Mouse (Mus musculus): ENCODE results near the gene Tfr2. TPM values are rescaled to one million over a fixed set of nuclear protein-coding genes. Genes with fewer than 3 reads are reported as not detected.

Gene Tfr2
- polyA plus RNA-seq, 1 experiment from 2014 or later: 0.35 TPM

- H3K4me2 ChIP-seq: no peak overlapping the region
- no peaks in the 10 kb centered on the region for H3K27me3 ChIP-seq
- no peak for ATAC-seq (ENCODE audit: insufficient number of reproducible peaks, insufficient read depth, low FRiP score, low TSS enrichment, low read depth)
- no peak overlapping the region for H3K4me3 ChIP-seq
- no peaks in the 10 kb centered on the region for H3K9me3 ChIP-seq
- H3K4me1 ChIP-seq: peaks cover 15% of the 10 kb centered on the region
- no peak overlapping the region for H3K9ac ChIP-seq
- H3K36me3 ChIP-seq: peaks cover 17% of the 10 kb centered on the region
- WGBS: 81% methylated on average over 7 of the region's 7 CpGs
- no peak overlapping the region for H3K27ac ChIP-seq
Measured at GRCm38 (mm10) chr5:137595921-137596320, 26.3 kb downstream of the Tfr2 start.

- peaks cover 17% of the 10 kb centered on the region for H3K36me3 ChIP-seq
- no peak overlapping the region for H3K9ac ChIP-seq
- 35% methylated on average over 25 of the region's 30 CpGs for WGBS
- H3K27me3 ChIP-seq: no peaks in the 10 kb centered on the region
- no peaks in the 10 kb centered on the region for H3K9me3 ChIP-seq
- ATAC-seq (ENCODE audit: insufficient number of reproducible peaks, insufficient read depth, low FRiP score, low TSS enrichment, low read depth): no peak
- H3K4me2 ChIP-seq: peak overlapping the region; percentile 36
- H3K4me3 ChIP-seq: peak overlapping the region; percentile 16; the same call in 1 of the 2 replicates
- H3K27ac ChIP-seq: no peak overlapping the region
- H3K4me1 ChIP-seq: peaks cover 15% of the 10 kb centered on the region
Measured at GRCm38 (mm10) chr5:137596601-137597261, 27.1 kb downstream of the Tfr2 start.

- WGBS: 95% methylated on average over 6 of the region's 6 CpGs
- no peak for ATAC-seq (ENCODE audit: insufficient number of reproducible peaks, insufficient read depth, low FRiP score, low TSS enrichment, low read depth)
- Histone ChIP-seq H3K4me1 (peaks cover 20% of the 10 kb centered on the region), H3K4me2 (no peak overlapping the region), H3K27me3 (no peaks in the 10 kb centered on the region), H3K36me3 (peaks cover 17% of the 10 kb centered on the region), H3K9me3 (no peaks in the 10 kb centered on the region), H3K4me3 (no peak overlapping the region), H3K9ac (no peak overlapping the region), H3K27ac (no peak overlapping the region)
Measured at GRCm38 (mm10) chr5:137597625-137598024, 28.0 kb downstream of the Tfr2 start.

GRCm38 (mm10) chr5:137598100-137598826 is 28.6 kb downstream of the Tfr2 start:
- no peak for ATAC-seq (ENCODE audit: insufficient number of reproducible peaks, insufficient read depth, low FRiP score, low TSS enrichment, low read depth)
- H3K4me3 ChIP-seq: no peak overlapping the region
- no peaks in the 10 kb centered on the region for H3K9me3 ChIP-seq

GRCm38 (mm10) chr5:137599600-137599999 is 30.0 kb downstream of the Tfr2 start:
- WGBS: 48% methylated on average over 9 of the region's 9 CpGs
- H3K36me3 ChIP-seq: peaks cover 25% of the 10 kb centered on the region
- H3K4me3 ChIP-seq: peak overlapping the region; percentile 75
- no peaks in the 10 kb centered on the region for H3K27me3 ChIP-seq
- 0 out of 2 replicates have a peak overlapping the region, but pooled peaks have one; percentile 86 for H3K27ac ChIP-seq
- peaks cover 33% of the 10 kb centered on the region for H3K4me1 ChIP-seq
- H3K9me3 ChIP-seq: no peaks in the 10 kb centered on the region
- no peak for ATAC-seq (ENCODE audit: insufficient number of reproducible peaks, insufficient read depth, low FRiP score, low TSS enrichment, low read depth)
- H3K9ac ChIP-seq: peak overlapping the region; percentile 88
- H3K4me2 ChIP-seq: peak overlapping the region; percentile 97

More at GRCm38 (mm10) chr5:137598100-137598826, 28.6 kb downstream of the Tfr2 start:
- Histone ChIP-seq H3K36me3 (peaks cover 17% of the 10 kb centered on the region), H3K27ac (no peak overlapping the region), H3K9ac (no peak overlapping the region), H3K4me1 (peaks cover 26% of the 10 kb centered on the region), H3K4me2 (no peak overlapping the region), H3K27me3 (no peaks in the 10 kb centered on the region)
- WGBS: 85% methylated on average over 2 of the region's 2 CpGs

GRCm38 (mm10) chr5:137600281-137600618 is 30.6 kb downstream of the Tfr2 start:
- Histone ChIP-seq H3K36me3 (peaks cover 29% of the 10 kb centered on the region), H3K9me3 (no peaks in the 10 kb centered on the region), H3K4me2 (peak overlapping the region; percentile 97), H3K27ac (peak overlapping the region; percentile 86; the same call in 1 of the 2 replicates), H3K4me3 (peak overlapping the region; percentile 75), H3K4me1 (peaks cover 33% of the 10 kb centered on the region), H3K9ac (peak overlapping the region; percentile 88), H3K27me3 (no peaks in the 10 kb centered on the region)
- 4% methylated on average over 19 of the region's 19 CpGs for WGBS
- no peak; the same call in 1 of the 2 replicates for ATAC-seq (ENCODE audit: insufficient number of reproducible peaks, insufficient read depth, low FRiP score, low TSS enrichment, low read depth)

GRCm38 (mm10) chr5:137600619-137601364 is 31.2 kb downstream of the Tfr2 start, which contains the start of gene Mospd3:
Mospd3 (minus strand) TSS chr5:137601058.
- under 1% methylated on average over 41 of the region's 41 CpGs for WGBS
- ATAC-seq (ENCODE audit: insufficient number of reproducible peaks, insufficient read depth, low FRiP score, low TSS enrichment, low read depth): peak; percentile 87

GRCm38 (mm10) chr5:137601365-137601729 is 31.7 kb downstream of the Tfr2 start:
- peaks cover 40% of the 10 kb centered on the region for H3K36me3 ChIP-seq

More at GRCm38 (mm10) chr5:137600619-137601364, 31.2 kb downstream of the Tfr2 start, which contains the start of gene Mospd3:
- Histone ChIP-seq H3K4me1 (peaks cover 33% of the 10 kb centered on the region), H3K9ac (peak within 1 kb of the TSS; percentile 88), H3K4me3 (peak within 1 kb of the TSS; percentile 75), H3K4me2 (peak within 1 kb of the TSS; percentile 97), H3K27me3 (no peaks in the 10 kb centered on the region), H3K27ac (peak within 1 kb of the TSS; percentile 86), H3K9me3 (no peaks in the 10 kb centered on the region), H3K36me3 (peaks cover 35% of the 10 kb centered on the region)

GRCm38 (mm10) chr5:137607860-137608653 is 38.4 kb downstream of the Tfr2 start:
- Histone ChIP-seq H3K27ac (peak overlapping the region; percentile 13; the same call in 1 of the 2 replicates), H3K9me3 (no peaks in the 10 kb centered on the region)

More at GRCm38 (mm10) chr5:137601365-137601729, 31.7 kb downstream of the Tfr2 start:
- Histone ChIP-seq H3K9ac (peak overlapping the region; percentile 69), H3K9me3 (no peaks in the 10 kb centered on the region), H3K4me3 (peak overlapping the region; percentile 75), H3K4me1 (peaks cover 33% of the 10 kb centered on the region), H3K4me2 (peak overlapping the region; percentile 97), H3K27ac (peak overlapping the region; percentile 86; the same call in 1 of the 2 replicates), H3K27me3 (no peaks in the 10 kb centered on the region)
- WGBS: under 1% methylated on average over 22 of the region's 22 CpGs
- ATAC-seq (ENCODE audit: insufficient number of reproducible peaks, insufficient read depth, low FRiP score, low TSS enrichment, low read depth): no peak

GRCm38 (mm10) chr5:137608654-137609190 is 39.1 kb downstream of the Tfr2 start:
- Histone ChIP-seq H3K27ac (peak overlapping the region; percentile 99), H3K9me3 (no peaks in the 10 kb centered on the region), H3K36me3 (peaks cover 40% of the 10 kb centered on the region), H3K4me2 (peak overlapping the region; percentile 72), H3K9ac (peak overlapping the region; percentile 70), H3K4me3 (peak overlapping the region; percentile 43), H3K27me3 (no peaks in the 10 kb centered on the region), H3K4me1 (peaks cover 68% of the 10 kb centered on the region)
- 14% methylated on average over 23 of the region's 23 CpGs for WGBS
- no peak for ATAC-seq (ENCODE audit: insufficient number of reproducible peaks, insufficient read depth, low FRiP score, low TSS enrichment, low read depth)

More at GRCm38 (mm10) chr5:137607860-137608653, 38.4 kb downstream of the Tfr2 start:
- peak overlapping the region; percentile 72 for H3K4me2 ChIP-seq
- H3K9ac ChIP-seq: peak overlapping the region; percentile 70
- peaks cover 66% of the 10 kb centered on the region for H3K4me1 ChIP-seq
- ATAC-seq (ENCODE audit: insufficient number of reproducible peaks, insufficient read depth, low FRiP score, low TSS enrichment, low read depth): no peak
- no peaks in the 10 kb centered on the region for H3K27me3 ChIP-seq
- H3K36me3 ChIP-seq: peaks cover 40% of the 10 kb centered on the region
- H3K4me3 ChIP-seq: peak overlapping the region; percentile 43
- 17% methylated on average over 26 of the region's 26 CpGs for WGBS
